Mouse (Mus musculus) neural tube, embryonic 12.5 days (tissue): ENCODE data around the gene Ufm1. TPM values are rescaled to one million over a fixed set of nuclear protein-coding genes. Genes with fewer than 3 reads are reported as not detected.

Experiments used
- ATAC-seq: fragments of 200-750 bp; cut with Nextera tagmentation; 2 replicates; pipeline ENCODE4 v1.8.0; 2017; ENCODE audit warnings: low read depth, mild to moderate bottlenecking, moderate TSS enrichment, moderate library complexity; ENCODE audit not compliant: low FRiP score
- H3K27ac ChIP-seq: fragments of 300-500 bp; sonication (generic); 2 replicates; pipeline ENCODE4 v1.5.1; 2016
- H3K27me3 ChIP-seq: fragments of 300-500 bp; sonication (generic); replicated peaks from 2 replicates; pipeline ENCODE4 v1.6.1; 2016; ENCODE audit warnings: mild to moderate bottlenecking
- H3K36me3 ChIP-seq: fragments of 300-500 bp; sonication (generic); 2 replicates; pipeline ENCODE4 v1.6.1; 2016; ENCODE audit warnings: mild to moderate bottlenecking
- H3K4me1 ChIP-seq: fragments of 300-500 bp; sonication (generic); 2 replicates; pipeline ENCODE4 v1.6.1; 2016
- H3K4me2 ChIP-seq: fragments of 300-500 bp; sonication (generic); replicated peaks from 2 replicates; pipeline ENCODE4 v1.6.1; 2016; ENCODE audit warnings: mild to moderate bottlenecking
- H3K4me3 ChIP-seq: fragments of 300-500 bp; sonication (generic); 2 replicates; pipeline ENCODE4 v1.5.1; 2016
- H3K9ac ChIP-seq: fragments of 300-500 bp; sonication (generic); 2 replicates; pipeline ENCODE4 v1.6.1; 2016; ENCODE audit warnings: mild to moderate bottlenecking
- H3K9me3 ChIP-seq: fragments of 300-500 bp; sonication (generic); 2 replicates; pipeline ENCODE4 v1.6.1; 2016; ENCODE audit warnings: mild to moderate bottlenecking
- WGBS: fragments of 180-500 bp; shearing (Covaris S2); methylation state at CpG from one replicate; pipeline ENCODE4 v1.1.7; 2016; 5-methylcytosine and 5-hydroxymethylcytosine counted together
- polyA plus RNA-seq: library from polyadenylated mRNA; unstranded; fragments of >200 nt; fragmentation: Nextera tagmentation; extraction: Ambion mirVana; gene quantifications from 2 replicates; pipeline ENCODE4 v1.2.1, GENCODE M21; 2016

Gene Ufm1
- polyA plus RNA-seq, 1 experiment from 2014 or later: 102 TPM

DNA sequence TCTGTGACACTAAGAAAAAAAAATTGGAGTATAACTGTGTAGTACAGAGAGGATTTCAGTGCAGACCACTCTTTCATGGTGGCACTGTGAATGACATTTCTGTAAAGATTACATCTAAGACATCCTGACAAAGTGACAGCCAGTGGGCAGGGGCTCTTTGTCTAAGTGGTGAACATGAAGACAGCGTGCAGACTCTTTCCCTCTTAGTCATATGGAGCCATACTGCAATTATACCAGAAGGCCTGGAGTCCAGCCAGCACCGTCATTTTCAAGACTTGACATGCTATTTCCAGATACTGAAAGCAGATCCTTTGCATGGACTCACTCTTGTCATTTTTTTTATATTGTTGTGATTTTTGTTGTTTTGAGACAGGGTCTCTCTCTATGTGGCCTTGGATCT is 29.4 kb downstream of the Ufm1 start:
- Histone ChIP-seq H3K4me3 (no peak overlapping the region), H3K4me1 (no peaks in the 10 kb centered on the region), H3K9me3 (no peaks in the 10 kb centered on the region), H3K4me2 (no peak overlapping the region), H3K27ac (no peak overlapping the region), H3K27me3 (no peaks in the 10 kb centered on the region), H3K36me3 (no peaks in the 10 kb centered on the region), H3K9ac (no peak overlapping the region)
- WGBS: 95% methylated on average over 2 of the region's 2 CpGs
- ATAC-seq: no peak

DNA sequence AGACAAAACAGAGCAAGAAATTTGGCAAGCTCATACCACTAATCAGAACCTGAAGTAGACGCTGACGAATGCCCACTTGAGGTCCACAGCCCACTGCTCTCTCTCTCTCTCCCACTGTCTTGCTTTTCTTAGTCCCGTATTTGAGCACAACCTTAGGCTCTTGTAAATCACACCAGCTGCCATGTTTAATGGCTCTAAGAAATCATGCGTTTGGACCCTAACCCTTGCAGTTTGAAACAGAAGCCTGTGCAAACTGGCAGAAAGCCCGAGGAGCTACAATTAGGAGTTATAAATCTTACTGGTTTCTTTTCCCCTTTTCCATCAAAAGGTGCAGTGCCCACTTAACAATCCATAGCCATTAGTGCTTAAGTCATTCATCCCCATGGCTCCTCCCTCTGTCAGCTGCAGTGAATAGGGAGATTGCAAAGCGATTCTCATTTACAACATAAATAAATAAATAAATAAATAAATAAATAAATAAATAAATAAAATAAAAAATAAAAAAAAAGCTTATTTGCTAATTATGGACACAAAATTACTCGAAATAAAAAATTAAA is 50.1 kb downstream of the Ufm1 start:
- no peaks in the 10 kb centered on the region for H3K27me3 ChIP-seq
- H3K36me3 ChIP-seq: no peaks in the 10 kb centered on the region
- H3K4me2 ChIP-seq: no peak overlapping the region
- H3K9ac ChIP-seq: no peak overlapping the region
- peaks cover 5% of the 10 kb centered on the region; the same call in 1 of the 2 replicates for H3K4me1 ChIP-seq
- no peak overlapping the region for H3K4me3 ChIP-seq
- no peak overlapping the region for H3K27ac ChIP-seq
- no peaks in the 10 kb centered on the region for H3K9me3 ChIP-seq
- WGBS: 21% methylated on average over 7 of the region's 7 CpGs
- ATAC-seq: peak; percentile 93

Other genes with a start within 250 kb of the Ufm1 start
- 2.1 and 2.2 TPM in 2 replicates for gene Frem2, start 206.5 kb downstream of the Ufm1 start, polyA plus RNA-seq
- gene Gm10985, start 18.7 kb downstream of the Ufm1 start, polyA plus RNA-seq: not detected in 2 replicates